Mouse (Mus musculus) monocyte, adult 5-6 weeks (primary cell): Measurements from ENCODE around the gene Nr2c2ap. TPM values are rescaled to one million over a fixed set of nuclear protein-coding genes. Genes with fewer than 3 reads are reported as not detected.
A peak's percentile ranks its signal among the peaks of the same experiment; 100 is the strongest.

Source experiments
- ATAC-seq: fragments of 153-309, 156-312 bp; replicated peaks from 2 replicates; pipeline ENCODE4 v1.8.0; 2017; ENCODE audit warnings: mild to moderate bottlenecking; ENCODE audit not compliant: low TSS enrichment, insufficient number of reproducible peaks, severe bottlenecking, poor library complexity, low FRiP score
- total RNA-seq: library from RNA; stranded (forward); fragments of 200-1000, 200-491, 200-594 nt; gene quantifications from 3 replicates; pipeline ENCODE4 v1.2.3, GENCODE M21; 2017

Nr2c2ap gene
- total RNA-seq, 1 experiment from 2014 or later: 11.1 TPM

DNA sequence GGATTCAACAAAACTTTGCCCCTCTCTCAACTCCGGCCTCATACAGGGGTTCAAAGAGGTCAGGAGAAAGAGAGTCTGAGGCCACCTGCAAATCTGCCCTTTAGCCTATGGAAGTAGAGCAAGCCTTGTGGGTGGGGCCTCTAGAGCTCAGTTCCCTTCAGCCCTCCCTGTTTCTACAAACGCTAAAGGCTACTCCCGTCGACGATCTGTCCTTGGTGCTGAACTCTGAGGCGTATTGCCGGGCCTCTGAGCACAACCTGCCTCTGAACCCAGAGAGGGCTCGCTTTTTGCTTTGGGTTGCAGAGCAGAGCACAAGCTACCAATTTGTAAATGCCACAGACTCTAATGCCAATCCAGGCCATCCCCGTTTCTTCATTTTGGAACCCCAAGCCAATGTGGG, 13.5 kb upstream of the Nr2c2ap start:
- no peak for ATAC-seq

GRCm38 (mm10) chr8:70118726-70119700, 12.1 kb upstream of the Nr2c2ap start:
- no peak for ATAC-seq

- no peak for ATAC-seq
Measured at GRCm38 (mm10) chr8:70120667-70121066, 10.5 kb upstream of the Nr2c2ap start, which contains the start of gene Ncan. Gene Ncan (minus strand): TSS chr8:70120873.

DNA sequence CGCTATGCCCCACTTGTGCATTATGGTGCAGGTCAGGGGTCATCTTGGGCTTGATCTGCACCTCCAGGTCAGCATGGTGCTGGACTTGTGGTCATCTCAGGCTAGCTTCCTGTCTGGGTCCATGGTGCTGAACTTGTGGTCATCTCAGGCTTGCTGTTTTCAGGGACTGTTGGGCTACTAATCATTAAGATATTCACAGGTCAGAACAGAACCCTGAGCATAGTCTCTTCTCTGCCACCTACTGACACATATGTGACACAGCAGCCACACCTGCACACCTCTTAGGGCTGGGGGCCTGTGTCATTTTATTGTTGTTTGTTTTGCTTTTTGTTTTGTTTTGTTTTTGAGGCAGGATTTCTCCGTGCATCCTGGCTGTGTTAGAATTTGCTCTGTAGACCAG, 8.3 kb upstream of the Nr2c2ap start:
- ATAC-seq: no peak

- ATAC-seq: no peak
Measured at GRCm38 (mm10) chr8:70124992-70125391, 6.1 kb upstream of the Nr2c2ap start.

DNA sequence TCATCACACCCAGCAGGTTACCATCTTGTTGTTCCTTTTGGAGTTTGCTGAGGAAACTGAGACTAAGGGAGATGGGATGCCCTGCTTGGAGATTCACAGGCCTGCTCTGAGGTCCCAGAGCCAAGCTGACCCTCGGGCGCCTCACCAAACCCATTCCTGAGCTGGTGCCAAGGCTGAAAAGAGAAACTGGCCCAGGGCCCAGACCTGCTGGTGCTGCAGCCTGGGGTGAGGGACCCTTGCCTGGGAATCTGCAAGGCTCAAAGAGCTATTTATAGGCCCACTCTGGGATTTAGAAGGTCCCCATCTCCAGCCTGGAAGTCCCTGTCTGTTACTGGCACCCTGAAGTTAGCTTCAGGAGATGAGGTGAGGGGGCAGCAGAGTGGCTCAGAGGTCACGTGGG, 2.7 kb upstream of the Nr2c2ap start:
- no peak for ATAC-seq

DNA sequence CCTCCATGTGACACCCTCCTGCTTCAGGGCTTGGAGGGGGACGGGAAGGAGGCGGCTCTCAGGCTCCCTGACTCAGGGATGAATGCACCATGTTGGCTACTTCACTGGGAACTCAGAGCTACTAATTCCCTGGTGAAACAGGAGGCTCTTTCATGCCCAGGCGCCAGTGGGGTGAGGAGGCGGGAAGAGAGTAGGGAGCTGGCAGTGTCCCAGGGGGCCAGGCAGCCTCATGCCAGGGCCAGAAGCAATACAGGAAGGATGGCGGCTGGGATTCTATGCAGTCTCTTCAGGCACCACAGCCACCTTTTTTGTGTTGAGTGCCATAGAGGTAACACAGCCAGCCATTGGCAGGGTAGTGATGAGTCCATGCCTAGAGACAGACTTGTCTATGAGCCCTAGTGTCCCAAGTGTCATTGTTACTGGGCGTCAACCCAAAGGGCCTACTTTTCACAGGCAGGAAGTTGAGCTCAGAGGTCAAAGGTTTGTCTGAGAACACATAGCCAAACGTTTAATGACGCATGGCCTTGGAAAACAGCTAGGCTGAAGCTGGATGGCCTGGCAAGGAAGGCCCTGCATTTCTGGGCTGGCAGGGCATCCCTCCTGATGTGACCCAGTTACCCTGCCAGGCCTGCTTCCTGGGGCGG, 1.7 kb upstream of the Nr2c2ap start:
- no peak for ATAC-seq

- no peak for ATAC-seq
Measured at GRCm38 (mm10) chr8:70130066-70130465, 1.1 kb upstream of the Nr2c2ap start.

DNA sequence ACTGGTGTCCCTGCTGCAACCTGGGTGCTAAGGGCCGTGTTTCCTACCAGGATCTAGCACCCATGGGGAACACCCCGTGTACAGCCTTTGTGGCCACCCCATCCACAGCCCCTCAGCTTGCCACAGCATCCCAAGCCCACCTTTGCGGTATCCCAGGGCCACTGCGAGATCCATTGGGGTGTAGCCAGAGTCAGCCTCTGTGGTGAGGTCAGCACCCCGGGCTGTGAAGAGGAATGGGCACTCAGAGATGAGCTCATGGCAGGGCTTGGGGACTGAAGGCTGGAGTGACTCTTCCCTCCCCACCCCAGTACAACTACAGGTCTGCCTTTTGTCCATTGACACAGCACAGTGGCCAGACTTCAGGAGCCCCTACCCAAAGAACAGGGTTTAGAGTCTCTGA, 3.0 kb downstream of the Nr2c2ap start:
- ATAC-seq: no peak

GRCm38 (mm10) chr8:70134931-70135330, 3.8 kb downstream of the Nr2c2ap start:
- no peak for ATAC-seq

DNA sequence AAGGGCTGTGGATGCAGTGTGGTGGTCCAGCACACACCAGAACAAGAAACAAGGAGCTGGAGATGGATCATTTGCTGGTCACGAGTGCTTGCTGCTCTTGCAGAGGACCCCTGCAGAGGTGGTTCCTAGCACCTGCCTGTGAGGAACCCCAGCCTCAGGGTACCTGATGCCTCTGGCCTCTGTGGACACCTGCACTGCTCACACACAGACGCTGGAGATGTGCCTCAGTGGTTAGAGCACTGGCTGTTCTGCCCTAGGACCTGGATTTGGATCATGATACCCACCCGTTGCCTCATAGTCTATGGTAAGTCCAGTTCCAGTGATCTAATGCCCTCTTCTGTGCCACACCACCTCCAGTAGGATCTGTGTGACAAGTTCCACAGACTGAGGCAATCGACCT, 5.5 kb downstream of the Nr2c2ap start:
- no peak for ATAC-seq

DNA sequence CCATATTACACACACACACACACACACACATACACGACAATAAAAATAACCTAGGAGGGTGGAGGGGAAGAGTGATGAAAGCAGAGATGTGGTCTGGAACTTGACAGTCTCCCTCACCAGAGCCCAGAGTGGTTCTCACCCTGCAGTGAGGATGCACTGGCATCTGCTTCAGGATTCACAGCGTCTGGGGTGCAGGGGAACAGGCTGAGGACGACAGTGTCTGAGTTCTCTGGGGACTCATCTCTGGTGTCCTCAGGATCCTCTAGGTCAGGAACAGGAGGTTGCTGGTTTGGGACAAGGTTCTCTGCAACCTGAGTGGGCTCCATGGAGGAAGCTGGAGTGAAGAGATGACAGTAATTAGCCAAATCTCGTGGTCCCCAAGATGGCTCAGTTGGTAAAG, 6.8 kb downstream of the Nr2c2ap start:
- no peak for ATAC-seq

- peak; percentile 95 for ATAC-seq
Measured at GRCm38 (mm10) chr8:70139026-70139857, 8.1 kb downstream of the Nr2c2ap start, which contains the start of the genes Rfxank, Borcs8 and Mef2b. Gene Rfxank (minus strand): TSS chr8:70139154. Gene Borcs8 (plus strand): TSS chr8:70139499. Gene Mef2b (plus strand): TSS chr8:70139711.

DNA sequence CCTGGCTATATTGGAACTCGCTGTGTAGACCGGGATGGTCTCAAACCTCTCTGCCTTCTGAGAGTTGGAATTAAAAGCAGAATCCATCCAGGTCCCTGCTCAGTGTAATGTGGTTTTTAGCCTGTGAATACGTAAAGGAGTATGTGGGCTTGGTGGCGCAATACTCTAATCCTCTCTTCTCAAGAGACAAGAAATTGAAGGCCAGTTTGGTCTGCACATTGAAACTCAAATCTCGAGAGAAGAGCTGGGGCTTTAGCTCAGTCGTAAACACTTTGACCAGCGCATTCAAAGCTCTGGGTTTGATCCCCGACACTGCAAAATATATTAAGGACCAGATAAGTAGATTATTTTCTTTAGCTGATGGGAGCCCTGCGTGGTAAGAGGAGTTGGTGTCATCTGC, 8.8 kb downstream of the Nr2c2ap start:
- no peak for ATAC-seq

DNA sequence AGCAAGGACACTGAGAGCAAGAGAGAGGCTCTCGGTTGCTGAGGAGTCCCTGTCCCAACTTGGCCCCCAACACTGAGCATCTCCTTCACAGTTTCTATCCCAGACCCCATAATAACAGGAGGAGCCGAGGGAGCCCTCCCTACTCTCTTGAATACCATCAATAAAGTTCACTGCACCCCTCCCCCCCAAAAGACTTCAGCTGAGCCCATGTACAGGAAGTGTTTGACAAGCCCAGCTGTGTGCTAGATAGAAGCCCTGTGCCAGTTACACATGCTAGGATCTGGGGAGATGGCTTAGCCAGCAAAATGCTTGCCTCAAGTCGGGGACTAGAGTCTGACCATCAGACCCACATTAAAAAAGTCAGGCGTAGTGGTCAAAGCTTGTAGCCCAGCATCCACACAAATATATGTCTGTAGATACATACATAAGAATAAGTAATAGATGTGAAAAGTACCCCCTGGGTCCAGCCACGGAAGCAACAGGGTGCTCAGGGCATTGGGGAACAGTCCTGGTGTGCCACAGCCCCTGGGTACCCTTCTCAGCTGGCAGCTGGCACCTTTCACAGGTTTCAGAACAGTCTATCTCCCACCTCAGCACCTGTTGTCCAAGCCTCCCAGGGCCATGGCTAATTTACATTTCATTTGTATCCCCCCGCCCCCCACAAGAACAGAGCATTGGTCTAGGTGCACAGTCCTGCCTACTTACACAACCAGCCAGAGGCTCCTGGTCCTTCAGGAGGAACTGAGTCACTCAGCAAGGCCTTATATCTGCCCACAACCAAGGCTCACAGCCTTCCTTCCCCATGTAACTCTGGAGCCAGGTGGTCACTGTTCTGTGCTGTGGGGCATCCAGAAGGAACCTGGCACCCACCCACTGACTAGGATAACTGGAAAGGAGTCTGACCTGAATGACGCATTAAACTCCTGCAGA, 16.8 kb downstream of the Nr2c2ap start:
- ATAC-seq: no peak

GRCm38 (mm10) chr8:70150158-70150557, 19.0 kb downstream of the Nr2c2ap start:
- ATAC-seq: no peak

- ATAC-seq: peak; percentile 81; the same call in 1 of the 2 replicates
Measured at GRCm38 (mm10) chr8:70152537-70153257, 21.6 kb downstream of the Nr2c2ap start.
